Mouse (Mus musculus) forebrain, postnatal 0 days (tissue): ENCODE measurements around the gene Gtf2ird1. TPM values are rescaled to one million over a fixed set of nuclear protein-coding genes. Genes with fewer than 3 reads are reported as not detected.

ENCODE experiments used
- ATAC-seq: fragments of 200-750 bp; cut with Nextera tagmentation; 2 replicates; pipeline ENCODE4 v1.8.0; 2017; ENCODE audit warnings: mild to moderate bottlenecking, moderate library complexity
- DNase-seq: peaks from one replicate; pipeline ENCODE4 v3.0.0-alpha.2; 2015
- H3K27ac ChIP-seq: fragments of 300-500 bp; sonication (generic); 2 replicates; pipeline ENCODE4 v1.5.1; 2014; ENCODE audit warnings: low read depth, mild to moderate bottlenecking, antibody characterized with exemption, low read length, moderate library complexity, mixed read lengths
- H3K27me3 ChIP-seq: fragments of 300-500 bp; sonication (generic); 2 replicates; pipeline ENCODE4 v1.6.1; 2014; ENCODE audit warnings: mild to moderate bottlenecking, low read length, mixed read lengths; ENCODE audit not compliant: insufficient read depth
- H3K36me3 ChIP-seq: fragments of 300-500 bp; sonication (generic); 2 replicates; pipeline ENCODE4 v1.6.1; 2014; ENCODE audit warnings: mild to moderate bottlenecking, moderate library complexity; ENCODE audit not compliant: insufficient read depth
- H3K4me1 ChIP-seq: fragments of 300-500 bp; sonication (generic); 2 replicates; pipeline ENCODE4 v1.6.1; 2014; ENCODE audit warnings: antibody characterized with exemption; ENCODE audit not compliant: insufficient read depth
- H3K4me2 ChIP-seq: fragments of 300-500 bp; sonication (generic); 2 replicates; pipeline ENCODE4 v1.6.1; 2014; ENCODE audit warnings: low read depth, mild to moderate bottlenecking, moderate library complexity
- H3K4me3 ChIP-seq: fragments of 300-500 bp; sonication (generic); 2 replicates; pipeline ENCODE4 v1.5.1; 2014; ENCODE audit warnings: low read depth, low read length, mixed read lengths
- H3K9ac ChIP-seq: fragments of 300-500 bp; sonication (generic); 2 replicates; pipeline ENCODE4 v1.6.1; 2014; ENCODE audit warnings: mild to moderate bottlenecking
- H3K9me3 ChIP-seq: fragments of 300-500 bp; sonication (generic); 2 replicates; pipeline ENCODE4 v1.6.1; 2016; ENCODE audit warnings: low read length
- CTCF ChIP-seq: sonication (generic); IDR thresholded peaks from 2 replicates; pipeline ENCODE4 v1.5.1; 2016; ENCODE audit warnings: antibody characterized with exemption, control low read depth, low read depth
- WGBS: fragments of 180-500 bp; shearing (Covaris S2); extraction: QIAGEN DNeasy Blood & Tissue Kit; methylation state at CpG from one replicate; pipeline ENCODE4 v1.1.7; 2014; 5-methylcytosine and 5-hydroxymethylcytosine counted together
- polyA plus RNA-seq: library from polyadenylated mRNA; unstranded; fragments of >200 nt; fragmentation: Nextera tagmentation; extraction: Ambion mirVana; gene quantifications from 2 replicates; pipeline ENCODE4 v1.2.1, GENCODE M21; 2015
- total RNA-seq: library from RNA; depleted of rRNA; stranded (reverse); fragments of >200 nt; gene quantifications from 2 replicates; pipeline ENCODE4 v1.2.3, GENCODE M21; 2014

The Gtf2ird1 gene
- total and polyA plus RNA-seq, 2 experiments from 2014 or later, result 47.1 to 53.6 TPM

DNA sequence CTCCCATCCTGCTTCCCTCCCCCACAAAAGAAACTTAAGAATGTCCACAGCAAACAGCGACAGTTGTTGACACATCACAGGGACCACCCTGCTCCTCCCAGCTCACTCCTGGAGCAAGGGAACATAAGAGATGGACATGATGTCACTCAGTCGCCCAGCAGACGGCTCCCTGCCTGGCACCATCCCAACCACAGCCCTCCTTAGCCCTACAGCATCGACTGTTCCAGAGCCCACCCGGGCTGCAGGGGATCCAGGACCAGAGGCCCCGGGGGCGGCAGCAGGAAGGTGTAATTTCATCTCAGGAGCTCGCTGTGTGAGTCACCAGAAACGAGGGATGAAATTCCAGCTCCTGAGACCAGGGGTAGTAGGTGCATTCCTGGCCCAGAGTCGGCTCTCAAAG lies 10.6 kb downstream of the Gtf2ird1 start:
- 0 out of 2 replicates have a peak, but pooled peaks cover 4% of the 10 kb centered on the region for H3K36me3 ChIP-seq
- DNase-seq (no peak), ATAC-seq (peak; percentile 23; the same call in 1 of the 2 replicates)
- no peaks in the 10 kb centered on the region for H3K27me3 ChIP-seq
- no peak overlapping the region for H3K27ac ChIP-seq
- no peak overlapping the region for H3K9ac ChIP-seq
- WGBS, result 45% methylated on average over 10 of the region's 10 CpGs
- no peak overlapping the region for H3K4me3 ChIP-seq
- no peaks in the 10 kb centered on the region for H3K4me1 ChIP-seq
- no peaks in the 10 kb centered on the region for H3K9me3 ChIP-seq
- TF ChIP-seq CTCF, result no peak
- no peak overlapping the region for H3K4me2 ChIP-seq

GRCm38 (mm10) chr5:134445208-134445831 lies 11.2 kb downstream of the Gtf2ird1 start:
- no peaks in the 10 kb centered on the region for H3K4me1 ChIP-seq
- H3K9ac ChIP-seq, result no peak overlapping the region
- DNase-seq (no peak), ATAC-seq (no peak)
- H3K27ac ChIP-seq, result no peak overlapping the region
- H3K4me2 ChIP-seq, result no peak overlapping the region
- H3K4me3 ChIP-seq, result no peak overlapping the region
- TF ChIP-seq CTCF, result no peak
- H3K9me3 ChIP-seq, result no peaks in the 10 kb centered on the region
- no peaks in the 10 kb centered on the region for H3K27me3 ChIP-seq
- H3K36me3 ChIP-seq, result 0 out of 2 replicates have a peak, but pooled peaks cover 4% of the 10 kb centered on the region
- 69% methylated on average over 10 of the region's 10 CpGs for WGBS

- Histone ChIP-seq H3K4me1 (no peaks in the 10 kb centered on the region), H3K27me3 (no peaks in the 10 kb centered on the region), H3K4me3 (no peak overlapping the region), H3K9ac (no peak overlapping the region), H3K4me2 (no peak overlapping the region), H3K9me3 (no peaks in the 10 kb centered on the region), H3K27ac (no peak overlapping the region), H3K36me3 (0 out of 2 replicates have a peak, but pooled peaks cover 4% of the 10 kb centered on the region)
- 98% methylated on average over 7 of the region's 7 CpGs for WGBS
- no peak for TF ChIP-seq CTCF
- DNase-seq, result no peak
- no peak for ATAC-seq
Observed at GRCm38 (mm10) chr5:134444473-134444872, 12.0 kb downstream of the Gtf2ird1 start.

DNA sequence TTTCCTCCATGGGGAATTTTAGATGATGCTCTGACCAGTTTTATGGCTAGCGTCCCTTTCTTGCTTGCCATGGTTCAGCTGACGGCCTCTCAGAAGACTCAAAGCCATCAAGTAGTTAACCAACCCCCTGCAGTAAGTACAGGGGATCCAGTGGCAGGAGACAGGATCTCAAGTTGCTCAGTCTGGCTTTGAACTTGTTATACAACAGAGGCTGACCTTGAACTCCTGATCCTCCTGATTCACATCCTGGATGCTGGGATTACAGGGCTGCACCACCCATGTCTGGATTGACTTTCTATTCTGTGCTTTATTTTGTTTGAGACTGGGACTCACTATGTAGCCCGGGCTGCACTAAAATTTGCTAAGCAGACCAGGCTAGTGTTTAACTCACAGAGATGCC lies 14.4 kb downstream of the Gtf2ird1 start:
- no peak for TF ChIP-seq CTCF
- 95% methylated on average over 3 of the region's 3 CpGs for WGBS
- ATAC-seq (no peak), DNase-seq (no peak)
- H3K9ac ChIP-seq, result no peak overlapping the region
- no peak overlapping the region for H3K27ac ChIP-seq
- H3K4me1 ChIP-seq, result no peaks in the 10 kb centered on the region
- no peaks in the 10 kb centered on the region for H3K27me3 ChIP-seq
- H3K9me3 ChIP-seq, result no peaks in the 10 kb centered on the region
- H3K4me3 ChIP-seq, result no peak overlapping the region
- H3K4me2 ChIP-seq, result no peak overlapping the region
- H3K36me3 ChIP-seq, result 0 out of 2 replicates have a peak, but pooled peaks cover 4% of the 10 kb centered on the region

DNA sequence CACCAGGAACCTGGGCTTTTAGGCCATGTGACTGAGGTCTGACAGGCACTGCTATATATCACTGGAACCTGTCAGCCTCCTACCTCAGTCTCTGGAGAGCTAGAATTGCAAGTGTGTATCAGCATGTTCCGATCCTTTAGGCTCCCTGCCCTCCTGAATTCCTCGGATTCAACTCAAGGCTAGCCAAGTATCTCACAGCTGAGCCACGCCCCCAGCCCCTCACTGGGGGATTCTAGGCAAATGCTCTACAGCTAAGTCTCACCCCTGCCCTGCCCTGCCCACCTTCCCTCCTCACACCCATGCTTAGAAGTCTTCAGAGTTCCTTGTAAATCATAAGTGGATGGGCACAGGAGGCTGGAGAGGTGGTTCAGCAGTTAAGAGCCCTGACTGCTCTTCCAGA lies 15.4 kb downstream of the Gtf2ird1 start:
- no peak overlapping the region for H3K4me2 ChIP-seq
- no peaks in the 10 kb centered on the region for H3K9me3 ChIP-seq
- 0 out of 2 replicates have a peak, but pooled peaks cover 4% of the 10 kb centered on the region for H3K36me3 ChIP-seq
- no peak overlapping the region for H3K27ac ChIP-seq
- no peak overlapping the region for H3K9ac ChIP-seq
- ATAC-seq (no peak), DNase-seq (no peak)
- no peaks in the 10 kb centered on the region for H3K27me3 ChIP-seq
- no peak for TF ChIP-seq CTCF
- H3K4me1 ChIP-seq, result no peaks in the 10 kb centered on the region
- no peak overlapping the region for H3K4me3 ChIP-seq
- 85% methylated on average over 3 of the region's 3 CpGs for WGBS

- no peaks in the 10 kb centered on the region for H3K27me3 ChIP-seq
- H3K4me2 ChIP-seq, result no peak overlapping the region
- DNase-seq (no peak), ATAC-seq (no peak)
- H3K4me3 ChIP-seq, result no peak overlapping the region
- H3K27ac ChIP-seq, result no peak overlapping the region
- H3K36me3 ChIP-seq, result 0 out of 2 replicates have a peak, but pooled peaks cover 4% of the 10 kb centered on the region
- no peaks in the 10 kb centered on the region for H3K4me1 ChIP-seq
- H3K9ac ChIP-seq, result no peak overlapping the region
- WGBS, result 66% methylated on average over 12 of the region's 12 CpGs
- TF ChIP-seq CTCF, result no peak
- H3K9me3 ChIP-seq, result no peaks in the 10 kb centered on the region
Observed at GRCm38 (mm10) chr5:134440098-134440497, 16.4 kb downstream of the Gtf2ird1 start.

GRCm38 (mm10) chr5:134439481-134439880 lies 17.0 kb downstream of the Gtf2ird1 start:
- H3K4me1 ChIP-seq, result no peaks in the 10 kb centered on the region
- H3K27me3 ChIP-seq, result no peaks in the 10 kb centered on the region
- no peak for TF ChIP-seq CTCF
- no peak overlapping the region for H3K4me2 ChIP-seq
- no peaks in the 10 kb centered on the region for H3K9me3 ChIP-seq
- 0 out of 2 replicates have a peak, but pooled peaks cover 3% of the 10 kb centered on the region for H3K36me3 ChIP-seq
- H3K9ac ChIP-seq, result no peak overlapping the region
- over 99% methylated on average over 7 of the region's 7 CpGs for WGBS
- DNase-seq, result no peak
- no peak overlapping the region for H3K27ac ChIP-seq
- ATAC-seq, result no peak
- no peak overlapping the region for H3K4me3 ChIP-seq
